Mouse (Mus musculus) hindlimb bud, embryonic 11.5 days (tissue): Measurements from ENCODE around the gene 2810408A11Rik.
"Not testable (repeated sequence)": the region's sequence is repeated elsewhere in the genome, so short reads cannot be mapped to it uniquely, and the experiment has no call there.

Source experiments
- DNase-seq: peaks from one replicate; pipeline ENCODE4 v3.0.0-alpha.2; 2012; ENCODE audit warnings: low read depth, low spot score; ENCODE audit errors: extremely low spot score

The 2810408A11Rik gene

DNA sequence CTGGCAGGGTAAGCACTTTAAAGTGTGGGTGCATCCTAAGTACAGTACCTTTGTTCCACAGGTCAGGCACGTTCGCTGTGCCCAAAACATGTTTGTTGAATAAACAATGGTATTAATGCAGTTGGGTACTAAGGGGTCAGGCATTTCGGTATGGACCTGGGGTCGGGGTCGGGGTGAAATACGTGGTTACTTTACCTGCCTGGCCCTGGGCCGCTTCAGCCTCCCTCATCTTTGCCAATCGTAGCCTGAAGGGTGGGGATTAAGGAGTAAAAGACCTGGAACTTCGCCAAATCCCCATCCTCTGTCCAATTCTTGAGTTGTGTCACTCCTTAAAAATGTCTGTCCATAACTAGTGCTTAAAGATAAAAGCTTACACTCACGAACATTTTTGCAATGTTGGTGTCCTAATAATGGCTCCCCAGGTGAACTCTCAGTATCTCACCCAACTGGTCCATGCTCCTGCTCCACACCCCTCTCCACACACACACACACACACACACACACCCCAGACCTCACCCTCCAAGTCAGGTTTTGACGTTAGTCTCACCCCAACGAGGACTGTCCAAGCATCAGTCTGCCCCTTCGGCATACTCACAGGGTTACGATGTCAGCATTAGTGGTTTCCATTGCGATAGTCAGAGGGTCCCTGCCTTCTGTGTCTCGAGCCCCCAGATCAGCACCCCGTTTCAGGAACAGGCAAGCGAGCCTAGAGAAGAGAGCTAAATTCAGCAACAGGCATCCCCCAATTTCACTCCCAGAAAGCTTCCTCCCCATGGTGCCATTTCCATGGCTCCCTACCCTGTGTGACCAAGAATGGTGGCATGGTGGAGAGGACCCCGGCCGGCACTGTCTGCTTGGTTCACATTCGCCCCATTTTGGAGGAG, 18.8 kb downstream of the 2810408A11Rik start:
- no peak for DNase-seq

DNA sequence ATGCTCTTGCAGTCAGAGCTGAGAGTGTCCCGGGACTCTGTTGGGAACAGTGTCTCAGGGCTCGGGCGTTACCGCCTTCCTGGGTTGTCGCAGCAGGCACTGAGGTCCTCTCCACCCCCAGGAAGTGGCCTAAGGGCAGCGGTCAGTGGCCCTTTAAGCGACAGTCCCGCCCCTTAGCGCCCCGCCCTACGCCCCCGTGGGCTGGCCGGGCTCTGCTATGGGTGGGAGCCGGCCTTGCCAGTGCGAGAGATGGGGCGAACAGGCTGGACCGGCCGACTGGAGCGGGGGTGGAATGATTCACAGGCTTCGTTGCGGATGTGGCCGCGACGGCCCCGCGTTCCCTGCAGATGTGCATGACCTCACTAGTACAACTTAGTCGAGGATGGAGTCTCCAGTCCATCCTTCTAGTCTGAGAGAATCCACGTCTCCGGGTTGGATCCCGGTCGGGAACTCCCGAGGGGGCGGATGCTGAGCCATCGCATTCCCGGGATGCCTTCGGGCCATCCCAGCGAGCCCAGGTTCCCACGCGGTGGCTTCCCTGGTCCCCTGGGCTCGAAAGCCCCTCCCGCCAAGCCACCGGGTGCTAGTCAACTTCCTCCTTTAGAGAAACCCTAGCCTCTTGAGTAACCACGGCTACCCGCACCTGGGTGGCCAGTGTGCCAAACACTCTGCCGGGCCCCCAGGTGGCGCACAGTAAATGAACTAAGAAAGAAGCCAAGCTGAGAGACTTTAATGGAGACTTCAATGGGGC, 19.8 kb downstream of the 2810408A11Rik start, which contains the start of gene Kctd11:
Gene Kctd11, minus strand, starts transcription at position 554 of the 751 bp plus-strand sequence.
- no peak for DNase-seq

DNA sequence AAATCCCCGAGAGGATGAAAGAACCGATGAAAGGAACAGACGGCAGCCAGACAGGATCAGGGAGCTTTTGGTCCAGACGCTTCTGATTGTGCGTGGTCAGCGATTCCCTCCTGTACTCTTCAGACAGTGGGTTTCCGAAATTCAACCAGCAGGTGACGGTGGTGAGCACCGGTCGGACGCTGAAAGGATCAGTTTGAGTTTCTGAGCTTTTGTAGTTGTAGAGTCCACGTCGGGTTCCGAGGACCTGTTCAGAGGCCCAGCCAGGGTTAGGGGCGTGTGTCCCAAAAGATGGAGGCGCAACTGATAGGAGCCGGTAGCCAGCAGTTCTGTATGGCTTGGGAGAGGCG, 20.3 kb downstream of the 2810408A11Rik start:
- DNase-seq: no peak

DNA sequence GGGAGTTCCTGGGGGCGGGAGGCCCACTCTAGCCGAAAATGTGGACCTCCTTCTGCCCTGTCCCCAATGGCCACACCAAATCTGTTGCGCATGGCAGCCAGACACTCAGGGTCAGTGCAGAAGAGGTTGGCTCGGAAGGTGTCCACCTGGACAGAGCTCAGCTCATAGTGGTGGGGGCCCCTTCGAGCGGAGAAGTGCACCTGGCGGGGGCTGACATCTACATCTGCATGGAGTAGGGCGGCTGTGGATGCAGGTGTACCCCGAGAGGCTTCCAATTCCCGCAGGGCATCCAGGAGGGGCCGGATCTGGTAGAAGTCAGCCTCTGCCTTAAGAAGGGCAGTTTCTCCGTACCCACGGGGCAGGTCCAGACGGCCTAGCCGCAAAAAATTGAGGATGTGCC, 21.1 kb downstream of the 2810408A11Rik start:
- DNase-seq: no peak

DNA sequence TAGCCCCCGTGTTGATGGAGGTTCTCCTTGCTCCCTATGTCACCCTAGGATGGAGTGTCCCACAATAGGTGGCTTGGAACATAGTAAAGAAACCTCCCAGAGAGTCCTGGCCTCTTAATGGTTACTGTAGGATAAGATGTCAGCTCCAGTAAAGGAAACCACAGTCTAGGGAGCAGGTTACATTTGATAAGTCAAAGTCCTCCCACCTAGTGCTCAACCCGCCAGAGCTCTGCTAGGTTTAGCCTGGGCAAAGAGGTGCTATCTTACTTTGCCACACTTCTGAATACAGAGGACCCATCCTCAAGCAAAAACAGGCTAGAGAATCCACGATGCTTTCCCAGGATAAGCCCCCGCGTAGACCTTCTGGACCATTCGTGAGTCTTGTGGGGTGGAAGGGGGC, 21.8 kb downstream of the 2810408A11Rik start:
- no peak for DNase-seq

DNA sequence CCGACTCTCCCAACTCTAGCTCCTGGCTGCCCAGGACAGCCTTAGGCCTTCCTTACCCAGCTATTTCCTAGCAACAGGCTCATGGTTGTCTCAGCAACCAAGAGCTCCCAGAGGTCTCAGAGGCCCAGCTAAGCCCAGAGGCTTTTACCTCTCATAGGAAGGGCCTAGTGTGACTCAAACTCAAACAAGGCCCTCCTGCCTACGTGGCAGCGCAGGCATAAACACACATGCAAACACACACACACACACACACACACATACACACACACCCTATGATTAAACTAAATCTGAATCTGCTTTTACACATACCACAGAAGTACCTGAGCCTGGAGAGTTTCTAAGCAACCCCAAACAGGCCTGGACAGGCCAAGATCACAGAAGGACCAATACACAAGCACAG, 22.4 kb downstream of the 2810408A11Rik start:
- DNase-seq: no peak

DNA sequence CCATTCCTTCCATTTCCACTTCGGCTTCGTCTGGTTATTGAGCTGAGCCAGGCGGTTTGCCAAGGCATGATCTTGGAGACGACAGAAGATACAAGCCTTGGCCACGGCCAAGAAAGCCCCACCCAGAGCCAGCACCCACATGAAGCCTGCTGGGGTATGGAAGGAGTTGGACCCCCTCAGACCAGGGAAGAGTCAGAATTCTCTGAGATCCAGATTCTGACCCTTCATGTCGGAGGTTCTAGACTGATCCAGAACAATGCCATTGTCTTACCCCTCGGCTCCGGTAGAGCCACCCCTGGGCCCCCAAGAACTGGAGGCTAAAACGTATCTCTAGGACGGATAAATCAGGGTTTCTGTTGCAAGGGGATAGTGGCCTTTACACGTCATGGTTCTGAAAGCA, 22.9 kb downstream of the 2810408A11Rik start, which contains the start of gene Tmem95:
Gene Tmem95, minus strand, starts transcription at position 141 of the 400 bp plus-strand sequence.
- no peak for DNase-seq

DNA sequence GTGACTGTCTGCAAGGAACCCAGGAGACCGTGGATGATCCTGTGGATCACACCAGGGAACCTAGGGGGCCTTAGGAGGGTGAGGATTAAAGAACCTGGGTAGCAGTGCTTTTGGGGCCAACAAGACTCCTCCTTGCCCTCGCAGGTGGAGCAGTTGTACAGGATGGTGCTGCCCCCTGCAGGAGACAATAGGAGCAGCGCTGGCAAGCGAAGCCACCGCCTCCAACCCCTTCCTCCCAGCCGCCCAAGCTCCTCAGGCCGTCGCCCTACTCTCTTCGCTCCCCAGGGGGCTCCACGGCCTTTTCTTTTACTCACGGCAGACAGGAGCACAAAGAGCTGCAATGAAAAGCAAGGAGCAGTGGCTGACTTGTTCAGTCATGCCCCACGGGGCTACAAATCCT, 23.9 kb downstream of the 2810408A11Rik start:
- no peak for DNase-seq

DNA sequence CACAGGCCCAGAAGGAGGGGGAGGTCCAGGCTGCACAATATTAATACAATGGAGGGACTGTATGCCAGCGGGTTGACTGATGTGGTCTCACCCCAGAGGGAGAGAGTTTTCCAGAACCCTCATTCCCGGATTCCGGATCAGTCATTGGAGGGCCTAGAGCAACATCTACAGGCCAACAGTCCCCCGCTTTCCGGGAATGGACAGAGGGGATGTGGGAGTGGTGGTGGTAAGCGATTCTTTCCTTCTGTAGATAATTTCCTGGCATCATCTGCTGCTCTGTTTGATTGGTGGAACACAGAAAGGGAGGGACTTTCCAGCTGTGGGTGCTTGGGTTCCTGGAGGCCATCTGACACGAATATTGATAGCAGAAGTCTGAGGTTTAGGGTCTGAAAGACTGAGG, 24.6 kb downstream of the 2810408A11Rik start:
- DNase-seq: no peak

DNA sequence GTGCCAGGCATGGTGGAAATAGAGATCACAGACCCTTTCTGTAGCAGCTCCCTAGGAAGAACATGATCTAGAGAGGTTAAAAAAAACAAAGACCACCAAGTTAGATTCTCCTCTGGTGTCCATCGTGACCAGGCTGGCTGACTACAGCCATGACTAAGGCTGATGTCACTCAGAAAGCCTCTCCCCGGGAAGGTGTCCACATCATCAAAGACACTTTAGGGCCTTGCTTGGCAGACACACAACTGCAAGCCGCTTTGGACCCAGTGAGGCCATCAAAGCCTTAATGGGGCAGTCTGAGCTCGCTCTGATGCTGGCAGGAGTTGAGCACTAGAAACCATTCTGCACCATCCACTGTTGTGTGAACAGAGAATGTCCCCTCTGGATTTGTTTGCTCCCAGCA, 28.3 kb downstream of the 2810408A11Rik start:
- DNase-seq: no peak

DNA sequence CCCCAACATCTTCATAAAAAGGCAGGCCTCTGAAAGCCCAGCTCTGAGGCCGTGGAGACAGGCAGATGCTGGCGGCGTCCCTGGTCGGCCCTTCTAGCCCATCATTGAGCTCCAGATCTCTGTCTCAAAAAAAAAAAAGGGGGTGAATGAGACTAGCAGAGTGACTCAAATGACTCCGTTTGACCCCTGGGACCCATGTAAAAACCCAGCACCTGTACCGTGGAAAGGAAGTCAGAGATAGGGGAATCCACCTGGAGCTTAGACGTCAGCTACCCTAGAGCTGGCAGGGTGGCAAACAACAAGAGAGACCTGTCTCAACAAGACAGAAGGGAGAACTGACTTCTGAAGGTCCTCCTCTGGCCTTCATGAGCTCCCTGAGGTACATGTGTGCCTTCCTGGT, 29.0 kb downstream of the 2810408A11Rik start:
- DNase-seq: no peak

DNA sequence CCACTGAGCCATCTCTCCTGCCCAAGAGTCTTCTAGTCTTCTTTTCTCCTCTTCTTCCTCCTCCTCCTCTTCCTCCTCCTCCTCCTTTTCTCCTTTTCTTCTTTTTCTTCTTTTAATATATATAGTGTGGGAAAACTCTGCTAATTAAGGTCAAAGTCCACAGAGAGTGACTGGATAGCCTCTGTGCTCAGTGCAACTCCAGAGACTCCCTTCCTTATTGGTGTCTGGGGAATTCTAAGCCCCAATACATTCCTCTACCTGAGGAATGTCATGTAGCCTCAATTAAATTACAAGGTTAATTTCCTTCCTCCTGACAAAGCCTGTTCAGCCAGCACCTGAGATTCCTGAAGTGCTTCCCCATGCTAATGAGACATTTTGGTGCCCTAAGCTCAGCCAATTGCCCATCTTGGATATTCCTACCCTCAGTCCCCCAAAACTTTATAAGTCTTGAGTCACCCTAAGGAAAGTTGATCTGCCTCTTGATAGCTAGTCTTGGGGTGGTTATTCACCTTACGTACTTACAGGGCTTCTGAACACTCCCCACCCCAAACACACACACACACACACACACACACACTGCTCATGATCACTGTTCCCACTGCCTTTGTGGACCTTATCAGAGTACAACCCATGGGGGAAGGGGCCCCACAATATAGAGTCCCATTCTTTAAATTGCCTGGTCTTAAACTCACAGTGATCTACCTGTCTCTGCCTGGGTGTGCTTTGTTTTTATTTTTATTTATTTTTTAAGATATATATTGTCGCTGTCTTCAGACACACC, 30.3 kb downstream of the 2810408A11Rik start:
- no peak for DNase-seq

DNA sequence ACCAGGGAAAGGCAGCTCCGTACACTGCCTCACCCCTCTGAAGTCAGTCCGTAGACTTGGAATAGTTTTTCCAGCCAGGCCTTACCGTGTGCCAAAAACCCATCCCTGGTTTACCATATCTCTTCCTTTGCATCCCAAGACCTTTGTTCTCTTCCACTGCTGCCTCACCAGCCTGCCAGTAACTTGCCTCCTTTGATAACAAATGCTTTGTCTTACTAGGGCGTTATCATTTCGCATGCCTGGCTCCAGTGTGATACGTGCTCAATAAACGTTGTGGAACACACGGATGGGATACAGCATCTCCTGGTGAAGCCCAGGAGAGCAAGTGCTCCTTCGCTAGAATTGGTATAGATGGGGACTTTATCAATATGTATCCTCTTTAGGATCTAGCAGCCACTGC, 33.5 kb downstream of the 2810408A11Rik start:
- DNase-seq: no peak

DNA sequence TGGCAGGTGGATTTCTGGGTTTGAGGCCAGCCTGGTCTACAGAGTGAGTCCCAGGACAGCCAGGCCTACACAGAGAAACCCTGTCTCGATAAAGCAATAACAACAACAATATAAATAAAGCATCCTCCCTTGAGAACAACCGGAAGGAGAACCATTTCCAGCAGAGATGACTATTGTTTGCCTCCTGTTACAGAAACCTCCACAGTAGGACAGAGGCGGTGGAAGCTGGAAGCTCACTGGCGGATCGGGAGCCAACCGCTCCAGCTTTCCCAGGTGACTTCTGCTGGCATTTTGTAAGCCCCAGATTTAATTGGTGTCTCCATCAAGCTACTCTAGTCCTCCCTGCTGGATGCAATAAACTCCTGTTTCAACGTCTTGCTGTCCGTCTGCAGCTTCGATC, 35.2 kb downstream of the 2810408A11Rik start:
- DNase-seq: no peak

DNA sequence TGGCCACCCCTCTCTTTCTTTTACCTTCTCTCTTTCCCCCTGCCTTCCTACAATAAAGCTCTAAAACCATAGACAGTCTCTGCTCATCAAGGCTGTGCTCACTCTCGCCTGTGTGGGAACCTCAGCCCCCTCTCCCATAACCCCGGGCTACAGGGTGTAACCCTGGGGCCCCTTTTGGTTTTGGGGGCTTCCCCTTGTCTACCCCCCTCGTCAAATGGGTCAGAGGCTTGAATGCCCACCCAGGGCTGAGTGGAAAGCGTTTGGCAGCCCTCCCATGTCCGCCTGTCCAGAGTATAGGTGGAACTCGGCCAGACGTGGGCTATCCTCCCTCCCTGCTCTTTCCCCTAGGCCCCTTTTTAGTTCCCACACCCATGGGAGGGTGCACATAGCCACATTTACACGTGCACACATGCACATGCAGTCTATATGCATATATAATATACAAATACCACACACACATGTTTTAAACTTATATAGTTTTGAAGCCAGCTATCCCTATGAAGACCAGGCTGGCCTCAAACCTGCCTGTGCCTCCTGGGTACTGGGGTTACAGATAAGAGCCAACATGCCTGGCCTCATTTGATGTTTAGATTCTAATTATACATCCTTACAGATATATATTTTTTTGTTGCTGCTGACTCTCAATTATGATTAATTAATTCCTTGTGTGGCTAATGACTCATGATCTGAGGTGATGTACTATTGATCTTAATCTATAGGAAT, 36.5 kb downstream of the 2810408A11Rik start:
- no peak for DNase-seq

DNA sequence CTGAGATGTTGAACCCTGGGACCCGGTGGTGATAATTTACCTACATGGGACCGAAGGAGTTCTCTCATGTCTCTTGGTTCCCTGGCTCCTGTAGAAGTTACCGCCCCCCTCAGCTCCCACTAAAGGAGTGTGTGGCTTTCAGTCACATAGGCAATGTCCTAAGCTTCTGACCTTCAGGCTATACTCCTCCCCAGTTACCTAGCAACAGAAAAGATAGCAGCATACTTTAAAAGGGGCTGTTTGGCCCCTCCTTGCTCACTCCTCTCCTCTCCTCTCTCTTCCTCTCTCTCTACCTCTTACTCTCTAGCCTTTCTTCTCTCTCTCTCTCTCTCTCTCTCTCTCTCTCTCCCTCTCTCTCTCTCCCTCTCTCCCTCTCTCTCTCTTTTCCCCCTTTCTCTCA, 37.1 kb downstream of the 2810408A11Rik start:
- not testable (repeated sequence) for DNase-seq

DNA sequence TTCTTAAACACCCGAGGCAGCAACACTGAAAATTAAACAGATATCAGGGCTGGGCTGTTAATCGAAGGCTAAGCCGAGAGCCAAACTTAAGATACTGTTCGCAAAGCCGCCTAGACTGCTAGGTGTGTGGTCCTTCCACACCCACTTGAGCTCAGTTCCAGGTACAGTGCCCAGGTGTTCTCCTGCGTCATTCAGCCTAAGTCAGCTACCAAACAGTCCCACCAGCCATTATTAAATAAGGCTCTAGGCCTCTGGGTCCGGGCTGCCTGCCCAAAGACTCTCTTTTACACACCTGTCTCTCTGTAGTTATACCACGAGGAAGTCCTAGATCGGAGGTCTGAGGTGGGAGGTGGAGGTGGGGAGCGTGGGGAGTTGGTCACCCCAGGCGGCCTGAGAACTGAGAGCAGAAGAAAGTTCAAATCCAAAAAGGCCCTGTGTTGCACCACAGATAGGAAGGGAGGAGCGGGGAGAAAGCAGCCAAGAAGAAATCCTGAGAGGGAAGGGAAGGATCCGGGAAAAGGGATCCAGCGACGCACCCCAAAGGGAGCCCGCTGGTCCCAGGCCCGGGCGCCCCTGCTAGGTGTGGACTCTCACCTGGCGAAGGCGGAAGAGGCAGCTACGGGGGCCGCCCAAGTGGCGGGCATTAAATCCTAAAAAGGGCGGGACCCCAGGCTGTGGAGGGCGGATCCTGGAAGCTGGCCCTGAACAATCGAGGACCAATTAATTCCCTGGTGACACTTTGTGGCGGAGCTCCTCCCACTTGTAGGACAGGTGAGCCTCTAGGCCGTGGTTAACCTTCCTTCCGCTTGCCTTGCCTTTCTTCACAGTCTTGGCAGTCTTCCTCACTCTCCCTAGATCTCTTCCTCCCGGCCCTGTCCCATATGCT, 42.4 kb downstream of the 2810408A11Rik start, which contains the start of gene Tnk1:
Gene Tnk1, minus strand, starts transcription at position 618 of the 886 bp plus-strand sequence.
- DNase-seq: no peak

DNA sequence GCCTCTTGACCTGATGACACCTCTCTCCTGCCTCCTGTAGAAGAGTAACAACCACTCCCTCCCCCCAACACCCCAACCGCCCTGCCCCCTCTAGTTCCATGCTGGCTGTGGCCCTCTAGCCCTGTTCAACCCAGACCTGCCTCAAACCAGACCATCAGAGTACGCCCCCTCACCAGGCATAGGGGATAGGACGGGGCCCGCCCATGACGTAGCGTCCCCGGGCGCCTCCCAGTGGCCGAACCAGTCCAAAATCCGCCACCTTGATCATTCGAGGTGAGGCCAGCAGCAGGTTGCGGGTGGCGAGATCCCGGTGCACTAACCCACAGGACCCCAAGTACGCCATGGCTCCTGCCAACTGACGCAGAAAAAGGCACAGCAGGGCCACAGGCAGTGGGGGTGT, 45.4 kb downstream of the 2810408A11Rik start:
- DNase-seq: no peak

DNA sequence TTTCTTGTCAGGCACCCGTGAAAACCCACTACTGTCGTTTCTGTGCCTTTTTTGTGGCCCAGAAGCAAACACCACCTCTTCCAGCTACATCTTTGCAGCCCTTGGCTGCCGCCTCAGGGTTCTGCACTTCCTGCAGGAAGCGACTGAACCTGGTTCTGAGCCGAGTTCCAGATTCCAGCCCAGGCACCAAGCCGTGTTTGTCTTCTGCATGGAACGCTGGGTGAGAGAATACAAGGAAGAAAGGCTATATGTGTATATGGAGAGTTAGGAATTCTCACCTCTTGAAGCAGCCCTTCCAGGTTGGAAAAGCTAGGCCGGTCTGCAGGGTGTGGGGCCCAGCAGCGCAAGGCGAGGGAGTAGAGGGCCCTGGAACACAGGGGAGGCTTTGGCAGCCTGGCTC, 46.1 kb downstream of the 2810408A11Rik start:
- no peak for DNase-seq

DNA sequence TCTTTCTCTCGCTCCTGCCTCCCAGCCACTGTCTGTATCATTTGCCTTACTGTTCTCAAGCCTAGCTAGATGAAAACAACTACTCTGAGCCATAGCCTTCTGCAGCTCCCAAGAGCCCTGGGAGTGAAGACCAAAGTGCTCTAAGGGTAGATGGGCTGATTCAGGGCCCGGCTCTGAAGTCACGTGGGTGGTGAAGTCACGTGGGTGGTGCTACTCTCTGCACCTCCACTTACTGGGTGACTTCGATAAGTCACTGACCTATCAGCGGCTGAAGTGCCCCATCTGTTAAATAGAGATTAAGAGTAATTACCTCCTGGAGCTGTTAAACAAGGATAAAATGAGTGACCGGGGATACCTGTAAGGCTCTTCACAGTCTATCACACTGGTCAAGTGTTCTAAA, 46.8 kb downstream of the 2810408A11Rik start:
- DNase-seq: no peak
